Mouse (Mus musculus) heart, adult 10 weeks (tissue): ENCODE measurements around the gene Gm11983. TPM values are rescaled to one million over a fixed set of nuclear protein-coding genes. Genes with fewer than 3 reads are reported as not detected.

Experiments used
- polyA plus RNA-seq: library from polyadenylated mRNA; stranded (reverse); fragments of 350-450 nt; fragmentation: Illumina TruSeq; extraction: RNeasy Lipid Tissue Mini Kit (QIAGEN cat#74804); gene quantifications from one replicate; pipeline ENCODE4 v1.2.3, GENCODE M21; 2014; ENCODE audit warnings: low read depth, low replicate concordance

Gene Gm11983
- not detected for polyA plus RNA-seq

GRCm38 (mm10) chr11:6837554-6837953 is at the start of gene Gm11983:
Gm11983 (minus strand) TSS chr11:6837654.

Other genes starting within 250 kb of the Gm11983 start
- gene Nacad, start 231.6 kb downstream of the Gm11983 start, polyA plus RNA-seq: 2.8 TPM
- 65.9 TPM for gene Tbrg4, start 211.6 kb downstream of the Gm11983 start, polyA plus RNA-seq
- not detected for gene Wap, start 199.0 kb downstream of the Gm11983 start, polyA plus RNA-seq
- 5.7 TPM for gene Ramp3, start 179.1 kb downstream of the Gm11983 start, polyA plus RNA-seq
- gene Adcy1, start 225.8 kb upstream of the Gm11983 start, polyA plus RNA-seq: 2.8 TPM